Mouse (Mus musculus) heart, adult 2 months (tissue): Measurements from ENCODE around the gene Mapkapk5. TPM values are rescaled to one million over a fixed set of nuclear protein-coding genes. Genes with fewer than 3 reads are reported as not detected.

Experiments
- DNase-seq, 2 experiments: peaks; one replicate each; pipeline ENCODE4 v3.0.0; 2021
- H3K27ac ChIP-seq: fragments of 200-600 bp; 2 replicates; pipeline ENCODE4 v1.8.1; 2022
- H3K27me3 ChIP-seq: fragments of 200-500 bp; 2 replicates; pipeline ENCODE4 v1.6.1; 2012; ENCODE audit warnings: mild to moderate bottlenecking, low read length, inconsistent platforms, mixed read lengths; ENCODE audit not compliant: control insufficient read depth, insufficient read depth
- H3K36me3 ChIP-seq: fragments of 200-500 bp; 2 replicates; pipeline ENCODE4 v1.6.1; 2012; ENCODE audit warnings: low read length, inconsistent platforms; ENCODE audit not compliant: control insufficient read depth, insufficient read depth
- H3K4me1 ChIP-seq: fragments of 200-500 bp; 2 replicates; pipeline ENCODE4 v1.6.1; 2011; ENCODE audit warnings: low read length; ENCODE audit not compliant: control insufficient read depth, insufficient read depth
- H3K4me3 ChIP-seq: fragments of 200-600 bp; 2 replicates; pipeline ENCODE4 v1.8.1; 2022
- H3K79me2 ChIP-seq: fragments of 200-500 bp; replicated peaks from 2 replicates; pipeline ENCODE4 v1.6.1; 2012; ENCODE audit warnings: mild to moderate bottlenecking, inconsistent platforms, low read length, moderate library complexity, mixed read lengths; ENCODE audit not compliant: control insufficient read depth, insufficient read depth
- H3K9ac ChIP-seq: fragments of 200-500 bp; 2 replicates; pipeline ENCODE4 v1.6.1; 2012; ENCODE audit warnings: low read depth, mild to moderate bottlenecking, control low read depth, inconsistent platforms, low read length, mixed read lengths
- CTCF ChIP-seq: fragments of 200-600 bp; IDR thresholded peaks from 2 replicates; pipeline ENCODE4 v1.8.1; 2022; ENCODE audit warnings: antibody characterized with exemption, mild to moderate bottlenecking, moderate library complexity
- EP300 ChIP-seq: fragments of 200-500 bp; IDR thresholded peaks from 2 replicates; pipeline ENCODE4 v1.6.1; 2011; ENCODE audit warnings: low read depth, low read length, control low read depth; ENCODE audit not compliant: insufficient read depth
- POLR2A ChIP-seq: fragments of 200-500 bp; IDR thresholded peaks from 2 replicates; pipeline ENCODE4 v1.6.1; 2011; ENCODE audit warnings: mild to moderate bottlenecking, low read depth, low read length, control low read depth; ENCODE audit not compliant: insufficient read depth
- WGBS: fragments of 180-500 bp; shearing (Covaris S2); methylation state at CpG from one replicate; pipeline ENCODE4 v1.1.7; 2018; 5-methylcytosine and 5-hydroxymethylcytosine counted together
- intact Hi-C: fragments of 180-260 bp; cut with DNase I; formaldehyde crosslinking; loops from one replicate; pipeline ENCODE4 v1.15.1; 2025
- polyA plus RNA-seq: library from polyadenylated mRNA; depleted of rRNA; stranded (reverse); fragments of >200 nt; gene quantifications from 2 replicates; pipeline ENCODE4 v1.2.3, GENCODE M21; 2012
- total RNA-seq, 2 experiments: library from RNA; stranded (reverse); gene quantifications; 2 replicates each; pipeline ENCODE4 v1.2.3; 2021

Gene Mapkapk5
- total and polyA plus RNA-seq, 3 experiments: 33.0 to 84.2 (median 79.8) TPM

- peak overlapping the region; percentile 93 for H3K9ac ChIP-seq
- peak overlapping the region; percentile 91 for H3K27ac ChIP-seq
- TF ChIP-seq POLR2A (0 out of 2 replicates have a peak, but pooled peaks have one; percentile 3), CTCF (no peak), EP300 (no peak)
- no peaks in the 10 kb centered on the region for H3K27me3 ChIP-seq
- peaks cover 29% of the 10 kb centered on the region for H3K4me1 ChIP-seq
- intact Hi-C loops: no loop called here
- peaks cover 3% of the 10 kb centered on the region for H3K79me2 ChIP-seq
- whole genome bisulfite sequencing: 51% methylated on average over 11 of the region's 11 CpGs
- peak in 1 of 2 experiments; percentile 29 for DNase-seq
- H3K36me3 ChIP-seq: 0 out of 2 replicates have a peak, but pooled peaks cover 2% of the 10 kb centered on the region
- peak overlapping the region; percentile 74 for H3K4me3 ChIP-seq
Observed at GRCm38 (mm10) chr5:121592064-121592815, 46.5 kb upstream of the Mapkapk5 start.

GRCm38 (mm10) chr5:121591417-121592063, 45.8 kb upstream of the Mapkapk5 start:
- WGBS: 28% methylated on average over 11 of the region's 11 CpGs
- Histone ChIP-seq H3K9ac (peak overlapping the region; percentile 17; the same call in 1 of the 2 replicates), H3K36me3 (peaks cover 4% of the 10 kb centered on the region), H3K27ac (peak overlapping the region; percentile 91), H3K4me1 (peaks cover 31% of the 10 kb centered on the region), H3K27me3 (no peaks in the 10 kb centered on the region), H3K4me3 (peak overlapping the region; percentile 74; the same call in 1 of the 2 replicates), H3K79me2 (peaks cover 3% of the 10 kb centered on the region)
- DNase-seq: peak in 1 of 2 experiments; percentile 44
- no peak for TF ChIP-seq EP300
- peak; percentile 16; the same call in 1 of the 2 replicates for TF ChIP-seq POLR2A
- intact Hi-C loops: no loop called here

- Histone ChIP-seq H3K4me3 (no peak overlapping the region), H3K9ac (no peak overlapping the region), H3K27ac (no peak overlapping the region), H3K27me3 (no peaks in the 10 kb centered on the region), H3K36me3 (peaks cover 4% of the 10 kb centered on the region), H3K4me1 (peaks cover 35% of the 10 kb centered on the region), H3K79me2 (peaks cover 3% of the 10 kb centered on the region)
- intact Hi-C loops: no loop called here
- no peak for DNase-seq
- 35% methylated on average over 6 of the region's 6 CpGs for WGBS
- TF ChIP-seq CTCF (no peak), EP300 (no peak), POLR2A (no peak)
Observed at GRCm38 (mm10) chr5:121589928-121590327, 44.2 kb upstream of the Mapkapk5 start.

GRCm38 (mm10) chr5:121586400-121587039, 40.8 kb upstream of the Mapkapk5 start:
- intact Hi-C loops: no loop called here
- Histone ChIP-seq H3K27ac (peak overlapping the region; percentile 79), H3K4me1 (peaks cover 30% of the 10 kb centered on the region), H3K27me3 (no peaks in the 10 kb centered on the region), H3K79me2 (peaks cover 3% of the 10 kb centered on the region; the same call in 1 of the 2 replicates), H3K9ac (peak overlapping the region; percentile 50), H3K36me3 (peaks cover 7% of the 10 kb centered on the region), H3K4me3 (no peak overlapping the region)
- peak; percentile 74 to 80 for DNase-seq
- 24% methylated on average over 6 of the region's 6 CpGs for WGBS
- TF ChIP-seq EP300 (peak; percentile 91), POLR2A (peak; percentile 62; the same call in 1 of the 2 replicates), CTCF (no peak)

GRCm38 (mm10) chr5:121585699-121586098, 40.0 kb upstream of the Mapkapk5 start:
- H3K27ac ChIP-seq: peak overlapping the region; percentile 79
- H3K79me2 ChIP-seq: peaks cover 3% of the 10 kb centered on the region; the same call in 1 of the 2 replicates
- TF ChIP-seq CTCF: no peak
- no peak for TF ChIP-seq POLR2A
- no peak for TF ChIP-seq EP300
- H3K4me1 ChIP-seq: peaks cover 26% of the 10 kb centered on the region
- intact Hi-C loops: loop anchor here (2.0 kb wide), 1 partner anchor 15 kb away; no protein-coding TSS in a partner anchor
- peaks cover 7% of the 10 kb centered on the region for H3K36me3 ChIP-seq
- DNase-seq: no peak
- 60% methylated on average over 5 of the region's 5 CpGs for WGBS
- no peak overlapping the region for H3K4me3 ChIP-seq
- no peak overlapping the region for H3K9ac ChIP-seq
- H3K27me3 ChIP-seq: no peaks in the 10 kb centered on the region
